Mouse (Mus musculus) MN1 (cell line): ENCODE results near the gene Sp100.

Source experiments
- DNase-seq: peaks from one replicate; pipeline ENCODE4 v3.0.0-alpha.2; 2016; ENCODE audit warnings: low spot score

Gene Sp100

GRCm38 (mm10) chr1:85697721-85698493 lies 48.1 kb downstream of the Sp100 start:
- DNase-seq, result no peak

- no peak for DNase-seq
These were observed 52.7 kb downstream of the Sp100 start for GRCm38 (mm10) chr1:85702531-85702930.

- peak; percentile 7 for DNase-seq
These were observed 53.7 kb downstream of the Sp100 start for GRCm38 (mm10) chr1:85703245-85704186.

GRCm38 (mm10) chr1:85705552-85705951 lies 55.8 kb downstream of the Sp100 start:
- no peak for DNase-seq

GRCm38 (mm10) chr1:85706754-85707153 lies 57.0 kb downstream of the Sp100 start:
- DNase-seq, result no peak

GRCm38 (mm10) chr1:85714501-85714900 lies 64.7 kb downstream of the Sp100 start:
- no peak for DNase-seq

GRCm38 (mm10) chr1:85716447-85717027 lies 66.7 kb downstream of the Sp100 start:
- no peak for DNase-seq

GRCm38 (mm10) chr1:85719049-85719448 lies 69.3 kb downstream of the Sp100 start:
- DNase-seq, result no peak

- DNase-seq, result peak; percentile 12
These were observed 70.6 kb downstream of the Sp100 start for GRCm38 (mm10) chr1:85720220-85720893.

- no peak for DNase-seq
These were observed 80.7 kb downstream of the Sp100 start for GRCm38 (mm10) chr1:85730471-85730870.

GRCm38 (mm10) chr1:85732581-85732980 lies 82.8 kb downstream of the Sp100 start:
- no peak for DNase-seq

GRCm38 (mm10) chr1:85734511-85734910 lies 84.7 kb downstream of the Sp100 start:
- DNase-seq, result no peak

GRCm38 (mm10) chr1:85735463-85736123 lies 85.8 kb downstream of the Sp100 start:
- peak; percentile 70 for DNase-seq

- peak; percentile 81 for DNase-seq
These were observed 86.8 kb downstream of the Sp100 start for GRCm38 (mm10) chr1:85736355-85737184.

- no peak for DNase-seq
These were observed 89.2 kb downstream of the Sp100 start for GRCm38 (mm10) chr1:85739000-85739399.

GRCm38 (mm10) chr1:85739819-85740218 lies 90.0 kb downstream of the Sp100 start:
- DNase-seq, result no peak

- DNase-seq, result no peak
These were observed 91.1 kb downstream of the Sp100 start for GRCm38 (mm10) chr1:85740923-85741322.

- DNase-seq, result no peak
These were observed 92.5 kb downstream of the Sp100 start for GRCm38 (mm10) chr1:85742333-85742732.

GRCm38 (mm10) chr1:85742916-85743505 lies 93.2 kb downstream of the Sp100 start:
- no peak for DNase-seq

- no peak for DNase-seq
These were observed 94.8 kb downstream of the Sp100 start for GRCm38 (mm10) chr1:85744539-85744938.
